ENCODE assay signal across 10 mouse cellular contexts in genomic region chr6:76382323-76382722, GRCm38 (mm10).
"Had no signal": no experiment of that assay in that cellular context is flagged by ENCODE, and none has a peak within 500 bp of the region (broad histone marks: within the 10 kb centered on the region; RNA-seq: fewer than 3 reads in every experiment).

No protein-coding gene starts in this region.

- DNase-seq: kidney, adult 8-10 months; kidney, postnatal 25 days; lung, embryonic 14.5 days; lung, postnatal 10 days; lung, postnatal 4 days; midbrain, embryonic 14.5 days; thymus, postnatal 36 days had no signal

- ATAC-seq: inflammation-experienced regulatory T-cells, adult 6 months; intestine, postnatal 0 days; liver, embryonic 12.5 days had no signal
